Mouse (Mus musculus) ES-CJ7 (cell line): ENCODE results near the gene Slc44a3.

Experiments used
- DNase-seq: peaks from one replicate; pipeline ENCODE4 v3.0.0; 2011; ENCODE audit warnings: low read depth, low spot score

Gene Slc44a3

GRCm38 (mm10) chr3:121500734-121501133 lies 31.5 kb downstream of the Slc44a3 start:
- DNase-seq = no peak

GRCm38 (mm10) chr3:121500225-121500624 lies 32.0 kb downstream of the Slc44a3 start:
- DNase-seq = peak; percentile 75

- DNase-seq = no peak
Measured at GRCm38 (mm10) chr3:121493997-121494421, 38.2 kb downstream of the Slc44a3 start.

GRCm38 (mm10) chr3:121492026-121492425 lies 40.2 kb downstream of the Slc44a3 start:
- DNase-seq = no peak

GRCm38 (mm10) chr3:121490941-121491340 lies 41.3 kb downstream of the Slc44a3 start:
- DNase-seq = no peak

- no peak for DNase-seq
Measured at GRCm38 (mm10) chr3:121489462-121490118, 42.6 kb downstream of the Slc44a3 start.

- DNase-seq = no peak
Measured at GRCm38 (mm10) chr3:121485201-121485600, 47.0 kb downstream of the Slc44a3 start.

GRCm38 (mm10) chr3:121483266-121484161 lies 48.7 kb downstream of the Slc44a3 start:
- DNase-seq = no peak

- no peak for DNase-seq
Measured at GRCm38 (mm10) chr3:121481564-121481963, 50.6 kb downstream of the Slc44a3 start.

- DNase-seq = no peak
Measured at GRCm38 (mm10) chr3:121480961-121481436, 51.2 kb downstream of the Slc44a3 start.

- DNase-seq = no peak
Measured at GRCm38 (mm10) chr3:121480030-121480960, 51.9 kb downstream of the Slc44a3 start.

GRCm38 (mm10) chr3:121474738-121475137 lies 57.5 kb downstream of the Slc44a3 start:
- no peak for DNase-seq

GRCm38 (mm10) chr3:121471703-121472102 lies 60.5 kb downstream of the Slc44a3 start:
- no peak for DNase-seq

GRCm38 (mm10) chr3:121469185-121469975 lies 62.8 kb downstream of the Slc44a3 start:
- DNase-seq = peak; percentile 67

- peak; percentile 74 for DNase-seq
Measured at GRCm38 (mm10) chr3:121468136-121468535, 64.1 kb downstream of the Slc44a3 start.

- DNase-seq = peak; percentile 52
Measured at GRCm38 (mm10) chr3:121467094-121467552, 65.1 kb downstream of the Slc44a3 start.

GRCm38 (mm10) chr3:121465795-121466194 lies 66.4 kb downstream of the Slc44a3 start:
- no peak for DNase-seq

- no peak for DNase-seq
Measured at GRCm38 (mm10) chr3:121464733-121465305, 67.4 kb downstream of the Slc44a3 start.

- no peak for DNase-seq
Measured at GRCm38 (mm10) chr3:121462782-121463181, 69.4 kb downstream of the Slc44a3 start.

GRCm38 (mm10) chr3:121461477-121461876 lies 70.7 kb downstream of the Slc44a3 start:
- no peak for DNase-seq
